Mouse (Mus musculus) heart, embryonic 13.5 days (tissue): ENCODE measurements around the gene Trank1. TPM values are rescaled to one million over a fixed set of nuclear protein-coding genes. Genes with fewer than 3 reads are reported as not detected.

Experiments used
- ATAC-seq: fragments of 200-750 bp; cut with Nextera tagmentation; 2 replicates; pipeline ENCODE4 v1.8.0; 2017; ENCODE audit warnings: moderate TSS enrichment; ENCODE audit not compliant: insufficient number of reproducible peaks, low FRiP score, low TSS enrichment; ENCODE audit errors: extremely low read depth
- H3K27ac ChIP-seq: fragments of 300-500 bp; sonication (generic); replicated peaks from 2 replicates; pipeline ENCODE4 v1.5.1; 2015; ENCODE audit warnings: moderate library complexity, mild to moderate bottlenecking, inconsistent platforms
- H3K27me3 ChIP-seq: fragments of 300-500 bp; sonication (generic); replicated peaks from 2 replicates; pipeline ENCODE4 v1.6.1; 2015; ENCODE audit warnings: mild to moderate bottlenecking, inconsistent platforms
- H3K36me3 ChIP-seq: fragments of 300-500 bp; sonication (generic); 2 replicates; pipeline ENCODE4 v1.6.1; 2015; ENCODE audit warnings: mild to moderate bottlenecking, inconsistent platforms
- H3K4me1 ChIP-seq: fragments of 300-500 bp; sonication (generic); 2 replicates; pipeline ENCODE4 v1.6.1; 2015; ENCODE audit warnings: inconsistent platforms
- H3K4me2 ChIP-seq: fragments of 300-500 bp; sonication (generic); 2 replicates; pipeline ENCODE4 v1.6.1; 2015; ENCODE audit warnings: inconsistent platforms, mild to moderate bottlenecking, moderate library complexity
- H3K4me3 ChIP-seq: fragments of 300-500 bp; sonication (generic); 2 replicates; pipeline ENCODE4 v1.5.1; 2015; ENCODE audit warnings: moderate library complexity, mild to moderate bottlenecking, inconsistent platforms
- H3K9ac ChIP-seq: fragments of 300-500 bp; sonication (generic); 2 replicates; pipeline ENCODE4 v1.6.1; 2015; ENCODE audit warnings: inconsistent platforms, mild to moderate bottlenecking, moderate library complexity
- H3K9me3 ChIP-seq: fragments of 300-500 bp; sonication (generic); 2 replicates; pipeline ENCODE4 v1.6.1; 2016; ENCODE audit warnings: inconsistent platforms
- WGBS: fragments of 180-500 bp; shearing (Covaris S2); methylation state at CpG from one replicate; pipeline ENCODE4 v1.1.7; 2015; ENCODE audit warnings: mixed read lengths; 5-methylcytosine and 5-hydroxymethylcytosine counted together
- polyA plus RNA-seq: library from polyadenylated mRNA; unstranded; fragments of >200 nt; fragmentation: Nextera tagmentation; extraction: Ambion mirVana; gene quantifications from 2 replicates; pipeline ENCODE4 v1.2.1, GENCODE M21; 2015

Trank1 gene
- polyA plus RNA-seq, 1 experiment from 2014 or later: 0.24 TPM

- Histone ChIP-seq H3K27me3 (no peaks in the 10 kb centered on the region), H3K4me2 (no peak overlapping the region), H3K9me3 (peaks cover 5% of the 10 kb centered on the region; the same call in 1 of the 2 replicates), H3K4me3 (no peak overlapping the region), H3K9ac (no peak overlapping the region), H3K4me1 (peaks cover 19% of the 10 kb centered on the region), H3K36me3 (no peaks in the 10 kb centered on the region), H3K27ac (no peak overlapping the region)
- WGBS: 80% methylated on average over 9 of the region's 9 CpGs
- ATAC-seq: no peak
These were observed 116.5 kb downstream of the Trank1 start for GRCm38 (mm10) chr9:111427891-111428555.

GRCm38 (mm10) chr9:111428698-111429362 is 117.3 kb downstream of the Trank1 start:
- WGBS: 38% methylated on average over 8 of the region's 8 CpGs

GRCm38 (mm10) chr9:111429363-111429750 is 117.8 kb downstream of the Trank1 start:
- no peaks in the 10 kb centered on the region for H3K27me3 ChIP-seq
- ATAC-seq: no peak

More at GRCm38 (mm10) chr9:111428698-111429362, 117.3 kb downstream of the Trank1 start:
- Histone ChIP-seq H3K36me3 (no peaks in the 10 kb centered on the region), H3K27ac (no peak overlapping the region), H3K4me3 (no peak overlapping the region), H3K4me2 (0 out of 2 replicates have a peak overlapping the region, but pooled peaks have one; percentile 9), H3K27me3 (no peaks in the 10 kb centered on the region), H3K9ac (no peak overlapping the region), H3K4me1 (peaks cover 19% of the 10 kb centered on the region), H3K9me3 (peaks cover 5% of the 10 kb centered on the region; the same call in 1 of the 2 replicates)
- ATAC-seq: no peak

GRCm38 (mm10) chr9:111435429-111435828 is 123.9 kb downstream of the Trank1 start:
- no peaks in the 10 kb centered on the region for H3K9me3 ChIP-seq
- no peak for ATAC-seq

More at GRCm38 (mm10) chr9:111429363-111429750, 117.8 kb downstream of the Trank1 start:
- 0 out of 2 replicates have a peak overlapping the region, but pooled peaks have one; percentile 9 for H3K4me2 ChIP-seq
- 31% methylated on average over 2 of the region's 2 CpGs for WGBS
- no peak overlapping the region for H3K9ac ChIP-seq
- H3K4me3 ChIP-seq: no peak overlapping the region
- H3K4me1 ChIP-seq: peaks cover 19% of the 10 kb centered on the region
- H3K36me3 ChIP-seq: no peaks in the 10 kb centered on the region
- H3K9me3 ChIP-seq: peaks cover 1% of the 10 kb centered on the region; the same call in 1 of the 2 replicates
- no peak overlapping the region for H3K27ac ChIP-seq

DNA sequence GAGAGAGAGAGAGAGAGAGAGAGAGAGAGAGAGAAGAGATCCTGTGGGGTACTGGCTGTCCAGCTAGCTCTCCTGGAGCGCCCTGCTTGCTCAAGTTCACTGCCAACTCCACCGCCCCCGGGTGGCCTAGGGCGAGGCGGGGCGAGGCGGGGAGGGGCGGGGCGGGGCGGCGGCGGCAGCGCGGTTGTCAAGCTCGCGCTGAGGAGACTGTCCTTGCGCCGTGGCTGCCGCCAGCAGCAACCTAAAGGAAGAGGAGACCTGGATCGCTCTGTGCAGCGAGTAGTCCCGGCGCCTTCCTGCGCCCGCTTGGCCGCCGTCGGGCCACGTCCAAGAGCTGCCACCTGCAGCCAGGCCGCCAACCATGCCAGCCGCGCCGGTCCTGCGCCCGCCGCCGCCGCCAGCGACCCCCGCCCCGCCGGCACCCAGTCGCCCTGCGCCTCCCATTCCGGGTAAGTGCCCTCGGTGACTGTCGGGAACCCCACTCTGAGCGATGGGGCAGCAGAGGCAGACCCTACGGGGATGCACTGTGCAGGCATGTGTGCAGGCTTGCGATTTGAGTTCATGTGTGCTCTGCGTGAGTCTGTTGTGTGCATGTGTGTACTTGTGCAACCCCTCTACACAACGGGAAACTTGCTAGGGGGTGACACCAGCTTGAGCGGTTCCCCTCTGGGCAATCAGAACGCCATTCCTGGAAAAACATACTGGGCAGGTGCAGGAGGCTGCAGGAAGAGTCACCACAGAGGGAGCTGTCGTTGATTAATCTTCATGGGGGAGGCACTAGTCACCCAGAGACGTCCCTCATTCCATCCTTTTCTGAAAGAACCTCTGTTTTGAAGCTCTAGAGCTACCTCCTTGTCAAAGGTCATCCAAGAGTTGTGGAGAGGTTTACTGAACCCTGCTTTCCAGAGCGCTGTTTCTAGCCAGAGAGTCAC is 127.6 kb downstream of the Trank1 start, which contains the start of gene Dclk3:
Gene Dclk3, plus strand, starts transcription at position 178 of the 932 bp plus-strand sequence.
- peak within 1 kb of the TSS; percentile 78 for H3K9ac ChIP-seq
- no peak; the same call in 1 of the 2 replicates for ATAC-seq
- peak within 1 kb of the TSS; percentile 86 for H3K4me2 ChIP-seq
- H3K4me1 ChIP-seq: peaks cover 14% of the 10 kb centered on the region
- H3K27me3 ChIP-seq: peaks cover 37% of the 10 kb centered on the region
- H3K4me3 ChIP-seq: peak within 1 kb of the TSS; percentile 68
- no peaks in the 10 kb centered on the region for H3K36me3 ChIP-seq
- 3% methylated on average over 57 of the region's 57 CpGs for WGBS
- no peaks in the 10 kb centered on the region for H3K9me3 ChIP-seq
- H3K27ac ChIP-seq: no peak within 1 kb of the TSS

More at GRCm38 (mm10) chr9:111435429-111435828, 123.9 kb downstream of the Trank1 start:
- H3K4me2 ChIP-seq: no peak overlapping the region
- peaks cover 14% of the 10 kb centered on the region for H3K4me1 ChIP-seq
- H3K36me3 ChIP-seq: no peaks in the 10 kb centered on the region
- H3K9ac ChIP-seq: no peak overlapping the region
- H3K27me3 ChIP-seq: peaks cover 29% of the 10 kb centered on the region
- H3K27ac ChIP-seq: no peak overlapping the region
- H3K4me3 ChIP-seq: no peak overlapping the region
- 54% methylated on average over 2 of the region's 2 CpGs for WGBS

DNA sequence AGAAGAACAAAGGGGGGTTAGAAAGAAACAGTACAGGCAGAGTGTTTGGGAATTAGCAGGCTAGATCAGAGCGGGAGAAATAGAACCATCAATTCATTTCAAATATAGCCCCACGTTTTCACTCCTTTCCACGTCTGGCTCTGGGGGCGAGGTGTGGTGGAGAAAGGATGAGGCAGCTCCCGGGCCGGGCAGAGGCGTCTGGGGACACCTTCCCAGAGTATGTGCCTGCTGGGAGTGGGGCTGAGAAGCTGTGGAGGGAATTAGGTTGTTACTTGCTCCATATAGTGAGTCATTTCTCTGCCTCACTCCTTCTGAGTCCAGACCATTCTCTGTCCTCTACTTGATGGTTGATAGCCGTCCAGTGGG is 128.3 kb downstream of the Trank1 start:
- WGBS: 37% methylated on average over 8 of the region's 8 CpGs
- Histone ChIP-seq H3K9me3 (no peaks in the 10 kb centered on the region), H3K36me3 (no peaks in the 10 kb centered on the region), H3K9ac (peak overlapping the region; percentile 78; the same call in 1 of the 2 replicates), H3K4me2 (peak overlapping the region; percentile 86), H3K4me1 (peaks cover 14% of the 10 kb centered on the region), H3K27ac (no peak overlapping the region), H3K4me3 (peak overlapping the region; percentile 68), H3K27me3 (peaks cover 37% of the 10 kb centered on the region)
- ATAC-seq: no peak

DNA sequence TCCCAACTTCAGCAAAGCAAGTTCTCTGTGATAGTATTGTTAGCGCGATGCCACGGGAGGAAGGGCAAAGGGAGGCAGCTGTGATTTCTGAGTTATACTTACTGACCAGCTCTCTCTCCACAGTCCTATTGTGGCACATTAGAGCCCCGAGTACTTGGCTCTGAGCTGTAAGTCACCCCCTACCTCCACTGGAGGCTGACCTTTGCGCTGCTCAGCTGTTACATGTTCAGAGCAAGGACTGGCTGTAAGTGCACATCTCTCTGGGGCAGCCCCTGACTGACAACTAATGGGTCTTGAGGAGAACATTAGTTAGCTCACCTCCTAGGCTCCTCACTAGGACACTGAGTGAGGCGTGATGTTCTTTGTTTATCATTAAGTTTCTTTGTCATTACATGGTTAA is 128.9 kb downstream of the Trank1 start:
- H3K36me3 ChIP-seq: no peaks in the 10 kb centered on the region
- WGBS: 78% methylated on average over 6 of the region's 6 CpGs
- H3K4me3 ChIP-seq: no peak overlapping the region
- H3K4me2 ChIP-seq: no peak overlapping the region
- no peak for ATAC-seq
- peaks cover 12% of the 10 kb centered on the region for H3K4me1 ChIP-seq
- peaks cover 37% of the 10 kb centered on the region for H3K27me3 ChIP-seq
- no peak overlapping the region for H3K9ac ChIP-seq
- H3K9me3 ChIP-seq: no peaks in the 10 kb centered on the region
- no peak overlapping the region for H3K27ac ChIP-seq

GRCm38 (mm10) chr9:111441151-111441550 is 129.6 kb downstream of the Trank1 start:
- no peak for ATAC-seq
- no peaks in the 10 kb centered on the region for H3K36me3 ChIP-seq

More at GRCm38 (mm10) chr9:111441151-111441550, 129.6 kb downstream of the Trank1 start:
- WGBS: 74% methylated on average over 2 of the region's 2 CpGs
- H3K27me3 ChIP-seq: peaks cover 37% of the 10 kb centered on the region
- H3K27ac ChIP-seq: no peak overlapping the region
- H3K9me3 ChIP-seq: no peaks in the 10 kb centered on the region
- H3K9ac ChIP-seq: no peak overlapping the region
- no peak overlapping the region for H3K4me2 ChIP-seq
- H3K4me1 ChIP-seq: peaks cover 8% of the 10 kb centered on the region
- H3K4me3 ChIP-seq: no peak overlapping the region

Other genes starting within 250 kb of the Trank1 start
- gene Lrrfip2, start 194.1 kb upstream of the Trank1 start, polyA plus RNA-seq: 53.0 and 56.4 TPM in 2 replicates
- 33.3 and 35.2 TPM in 2 replicates for gene Mlh1, start 39.9 kb upstream of the Trank1 start, polyA plus RNA-seq
- 17.3 and 17.6 TPM in 2 replicates for gene Epm2aip1, start 39.8 kb upstream of the Trank1 start, polyA plus RNA-seq
- gene Dclk3, start 127.3 kb downstream of the Trank1 start, polyA plus RNA-seq: 1.7 and 1.9 TPM in 2 replicates